Mouse (Mus musculus) forebrain, embryonic 10.5 days (tissue): ENCODE data around the gene Rxylt1. TPM values are rescaled to one million over a fixed set of nuclear protein-coding genes. Genes with fewer than 3 reads are reported as not detected.

Experiments
- DNase-seq: peaks from one replicate; pipeline ENCODE4 v3.0.0-alpha.2; 2017; ENCODE audit warnings: low spot score; ENCODE audit errors: extremely low spot score
- H3K27ac ChIP-seq: fragments of 300-500 bp; sonication (generic); 2 replicates; pipeline ENCODE4 v1.5.1; 2016; ENCODE audit warnings: mild to moderate bottlenecking
- H3K27me3 ChIP-seq: fragments of 300-500 bp; sonication (generic); 2 replicates; pipeline ENCODE4 v1.6.1; 2016; ENCODE audit warnings: mild to moderate bottlenecking; ENCODE audit not compliant: poor library complexity, severe bottlenecking
- H3K36me3 ChIP-seq: fragments of 300-500 bp; sonication (generic); replicated peaks from 2 replicates; pipeline ENCODE4 v1.6.1; 2016; ENCODE audit warnings: mild to moderate bottlenecking, moderate library complexity
- H3K4me1 ChIP-seq: fragments of 300-500 bp; sonication (generic); 2 replicates; pipeline ENCODE4 v1.6.1; 2016
- H3K4me3 ChIP-seq: fragments of 300-500 bp; sonication (generic); 2 replicates; pipeline ENCODE4 v1.5.1; 2016; ENCODE audit warnings: mild to moderate bottlenecking, moderate library complexity
- H3K9me3 ChIP-seq: fragments of 300-500 bp; sonication (generic); 2 replicates; pipeline ENCODE4 v1.6.1; 2016; ENCODE audit warnings: mild to moderate bottlenecking, moderate library complexity
- WGBS: fragments of 180-500 bp; shearing (Covaris S2); methylation state at CpG from one replicate; pipeline ENCODE4 v1.1.7; 2016; 5-methylcytosine and 5-hydroxymethylcytosine counted together
- polyA plus RNA-seq: library from polyadenylated mRNA; unstranded; fragments of >200 nt; fragmentation: Nextera tagmentation; extraction: Ambion mirVana; gene quantifications from 2 replicates; pipeline ENCODE4 v1.2.1, GENCODE M21; 2016

The Rxylt1 gene
- polyA plus RNA-seq, 1 experiment from 2014 or later: 36.8 TPM

- Histone ChIP-seq H3K27ac (no peak overlapping the region), H3K9me3 (peaks cover 13% of the 10 kb centered on the region; the same call in 1 of the 2 replicates), H3K36me3 (peaks cover 31% of the 10 kb centered on the region), H3K27me3 (no peaks in the 10 kb centered on the region), H3K4me1 (no peaks in the 10 kb centered on the region), H3K4me3 (no peak overlapping the region)
- no peak for DNase-seq
- WGBS: 84% methylated on average over 1 of the region's 1 CpGs
These were observed 15.8 kb downstream of the Rxylt1 start for GRCm38 (mm10) chr10:122081352-122081751.

- DNase-seq: no peak
- Histone ChIP-seq H3K27me3 (no peaks in the 10 kb centered on the region), H3K4me1 (0 out of 2 replicates have a peak, but pooled peaks cover 4% of the 10 kb centered on the region), H3K36me3 (no peaks in the 10 kb centered on the region), H3K4me3 (no peak overlapping the region), H3K27ac (no peak overlapping the region), H3K9me3 (no peaks in the 10 kb centered on the region)
These were observed 28.0 kb downstream of the Rxylt1 start for GRCm38 (mm10) chr10:122069153-122069552.

DNA sequence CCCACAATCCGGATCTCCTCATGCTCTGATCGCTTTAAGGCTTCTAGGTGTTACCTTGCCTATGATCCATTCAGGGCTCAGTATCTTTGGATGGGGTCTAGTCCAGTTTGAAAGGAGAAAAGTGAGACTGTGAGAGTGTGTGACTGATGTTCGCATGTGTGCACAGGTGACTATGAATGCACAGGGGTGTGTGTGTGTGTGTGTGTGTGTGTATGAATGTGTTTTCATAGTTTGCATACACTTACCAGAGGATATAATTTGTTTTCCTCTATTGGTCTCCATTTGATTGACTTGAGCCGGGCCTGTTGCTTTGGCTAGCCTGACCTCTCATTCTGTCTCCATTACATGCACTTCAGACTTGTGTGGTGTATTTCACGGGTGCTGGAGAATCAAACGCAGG, 41.3 kb downstream of the Rxylt1 start:
- DNase-seq: no peak
- Histone ChIP-seq H3K27ac (no peak overlapping the region), H3K4me1 (no peaks in the 10 kb centered on the region), H3K4me3 (no peak overlapping the region), H3K36me3 (no peaks in the 10 kb centered on the region), H3K9me3 (no peaks in the 10 kb centered on the region), H3K27me3 (no peaks in the 10 kb centered on the region)
- WGBS: 90% methylated on average over 6 of the region's 6 CpGs

DNA sequence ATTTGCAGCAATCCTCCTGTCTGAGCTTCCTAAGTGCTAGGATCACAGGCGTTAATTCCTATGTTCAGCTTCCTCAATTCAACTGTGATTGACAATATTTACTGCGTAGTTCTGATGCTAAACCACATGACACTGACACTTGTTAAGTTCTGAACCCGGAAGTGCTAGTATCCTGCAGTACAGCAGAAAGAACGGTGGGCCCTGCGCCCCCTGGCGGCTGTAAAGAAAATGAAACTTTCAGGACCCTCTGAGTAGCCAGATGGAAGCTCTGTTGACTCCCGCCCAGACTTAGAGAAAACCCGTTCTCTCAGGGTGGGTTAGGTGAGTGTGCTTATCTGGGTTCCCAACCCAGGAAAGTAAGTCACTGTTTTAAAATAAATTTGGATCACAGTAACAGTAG, 42.6 kb downstream of the Rxylt1 start:
- Histone ChIP-seq H3K9me3 (no peaks in the 10 kb centered on the region), H3K27me3 (no peaks in the 10 kb centered on the region), H3K27ac (no peak overlapping the region), H3K4me3 (no peak overlapping the region), H3K4me1 (no peaks in the 10 kb centered on the region), H3K36me3 (no peaks in the 10 kb centered on the region)
- peak; percentile 76 for DNase-seq
- 18% methylated on average over 8 of the region's 8 CpGs for WGBS

DNA sequence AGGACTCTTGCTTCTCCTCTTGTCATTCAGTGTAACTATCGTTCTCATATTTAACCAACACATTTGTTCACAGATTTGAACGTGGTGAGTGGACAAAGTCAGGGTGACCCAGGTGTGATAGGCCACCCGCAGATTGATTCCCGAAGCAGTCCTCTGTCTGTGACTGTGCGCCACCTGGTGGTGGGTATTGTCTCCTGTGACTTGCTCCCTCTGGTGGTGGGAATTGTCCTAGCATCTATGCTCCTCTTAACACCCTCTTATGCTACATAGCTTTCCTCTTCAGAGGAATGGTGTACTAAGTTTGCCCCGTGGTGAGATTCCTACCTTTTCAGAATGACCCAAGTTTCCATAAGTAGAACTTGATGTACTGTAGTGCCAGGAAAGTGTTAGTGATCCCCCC, 45.3 kb downstream of the Rxylt1 start:
- WGBS: 39% methylated on average over 6 of the region's 6 CpGs

DNA sequence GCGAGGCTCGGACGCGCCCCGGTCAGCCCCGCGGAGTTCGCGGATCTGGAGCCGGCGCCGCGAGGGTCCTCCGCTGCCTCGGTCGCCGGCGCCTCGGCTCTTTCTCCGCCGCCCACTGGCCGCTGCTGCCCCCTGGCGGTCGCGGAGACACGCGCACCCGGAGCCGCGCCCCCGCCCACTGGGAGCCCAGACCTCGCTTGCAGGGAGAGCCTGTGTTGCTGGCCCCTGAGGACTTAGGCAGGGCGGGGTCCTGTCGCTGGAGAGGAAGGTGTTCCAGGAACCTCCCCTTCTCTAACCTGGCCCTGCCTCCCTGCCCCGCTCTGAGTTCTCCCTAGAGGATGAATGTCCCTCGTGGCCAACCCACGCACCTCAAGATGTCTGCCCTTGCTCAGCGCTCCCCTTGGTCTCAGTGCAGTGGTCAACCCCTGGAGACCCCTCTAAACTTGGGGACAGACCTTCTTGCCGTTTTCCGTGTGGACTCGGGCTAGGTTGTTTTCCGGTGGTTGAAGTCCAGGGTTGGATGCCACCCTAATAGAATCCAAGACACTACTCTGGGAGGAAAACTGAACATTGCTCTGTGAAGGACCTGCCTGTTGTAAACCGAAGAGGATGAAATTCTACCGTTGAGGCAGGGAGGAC, 49.3 kb downstream of the Rxylt1 start:
- peak; percentile 87 for DNase-seq
- no peaks in the 10 kb centered on the region for H3K27me3 ChIP-seq
- H3K36me3 ChIP-seq: 0 out of 2 replicates have a peak, but pooled peaks cover 2% of the 10 kb centered on the region
- 12% methylated on average over 41 of the region's 44 CpGs for WGBS
- H3K27ac ChIP-seq: peak overlapping the region; percentile 95
- H3K4me1 ChIP-seq: peaks cover 28% of the 10 kb centered on the region
- peak overlapping the region; percentile 79 for H3K4me3 ChIP-seq
- no peaks in the 10 kb centered on the region for H3K9me3 ChIP-seq

More for the DNA sequence above, 45.3 kb downstream of the Rxylt1 start:
- peak; percentile 77 for DNase-seq
- Histone ChIP-seq H3K27ac (no peak overlapping the region), H3K36me3 (no peaks in the 10 kb centered on the region), H3K27me3 (no peaks in the 10 kb centered on the region), H3K4me1 (peaks cover 4% of the 10 kb centered on the region), H3K9me3 (no peaks in the 10 kb centered on the region), H3K4me3 (no peak overlapping the region)

- Histone ChIP-seq H3K27me3 (no peaks in the 10 kb centered on the region), H3K9me3 (no peaks in the 10 kb centered on the region), H3K36me3 (0 out of 2 replicates have a peak, but pooled peaks cover 7% of the 10 kb centered on the region), H3K4me3 (peak within 1 kb of the TSS; percentile 79), H3K4me1 (peaks cover 28% of the 10 kb centered on the region), H3K27ac (peak within 1 kb of the TSS; percentile 95)
- WGBS: under 1% methylated on average over 73 of the region's 79 CpGs
- DNase-seq: peak; percentile 73
These were observed 50.1 kb downstream of the Rxylt1 start, which contains the start of gene Srgap1 for GRCm38 (mm10) chr10:122046904-122047726. Srgap1 (minus strand) TSS chr10:122047315.

DNA sequence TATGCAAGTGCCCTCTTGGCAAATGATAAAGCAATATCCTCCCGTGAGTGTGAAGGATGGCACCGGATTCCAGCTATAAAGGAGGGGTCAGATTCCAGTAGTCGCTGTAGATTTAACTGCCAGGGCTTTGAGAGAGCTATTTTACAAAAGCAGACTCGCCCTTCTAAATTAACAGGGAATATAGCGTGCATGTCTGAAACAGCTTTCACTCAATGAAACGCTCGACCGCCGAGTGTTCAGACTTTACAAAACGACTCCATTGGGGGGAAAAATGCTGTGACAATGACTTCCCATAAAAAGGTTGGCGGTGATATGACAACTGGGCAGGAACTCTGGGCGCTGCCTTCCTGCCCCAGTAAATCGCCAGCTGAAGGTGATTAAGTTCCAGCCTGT, 50.7 kb downstream of the Rxylt1 start:
- Histone ChIP-seq H3K36me3 (0 out of 2 replicates have a peak, but pooled peaks cover 7% of the 10 kb centered on the region), H3K4me3 (peak overlapping the region; percentile 79), H3K9me3 (no peaks in the 10 kb centered on the region), H3K27ac (peak overlapping the region; percentile 95), H3K27me3 (no peaks in the 10 kb centered on the region), H3K4me1 (peaks cover 28% of the 10 kb centered on the region)
- no peak for DNase-seq
- WGBS: 3% methylated on average over 13 of the region's 13 CpGs

DNA sequence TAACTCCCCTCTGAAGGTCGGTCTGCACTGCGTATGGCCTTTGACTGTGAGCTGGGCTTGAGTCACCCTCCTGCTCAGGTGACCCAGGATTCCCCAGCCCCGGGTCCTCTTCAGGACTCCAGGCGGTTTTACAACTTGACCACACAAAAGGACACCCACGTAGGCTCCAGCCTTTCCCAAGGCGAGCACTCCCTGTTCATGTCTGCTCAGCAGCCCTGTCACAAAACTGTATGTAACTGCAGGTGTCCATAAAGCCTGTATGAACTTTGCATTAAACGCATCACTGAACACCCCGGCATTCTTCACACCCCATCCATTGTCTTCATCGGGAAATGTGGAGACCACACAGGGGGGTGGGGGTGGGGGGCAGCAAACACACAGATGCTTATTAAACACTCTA, 51.2 kb downstream of the Rxylt1 start:
- 17% methylated on average over 9 of the region's 9 CpGs for WGBS
- DNase-seq: peak; percentile 39
- H3K27ac ChIP-seq: peak overlapping the region; percentile 95

DNA sequence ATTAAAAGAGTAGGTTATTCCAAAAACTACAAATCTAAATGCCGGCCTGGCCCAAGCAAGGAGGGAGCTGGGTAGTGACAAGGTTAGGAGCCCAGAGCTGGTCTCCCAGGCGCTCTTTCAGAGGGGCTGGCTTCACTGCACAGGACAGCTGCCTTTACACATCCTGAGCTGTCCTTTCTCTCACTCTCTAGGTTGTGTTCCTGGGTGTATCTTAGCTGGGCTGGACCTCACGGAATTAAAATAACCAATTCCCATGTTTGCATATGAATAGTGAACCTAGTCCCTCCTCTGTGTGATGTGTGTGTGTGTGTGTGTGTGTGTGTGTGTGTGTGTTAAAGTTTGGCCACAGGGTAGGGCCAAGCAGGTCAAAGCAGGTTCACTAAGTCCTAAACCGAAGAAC, 52.2 kb downstream of the Rxylt1 start:
- no peak overlapping the region for H3K27ac ChIP-seq
- peak overlapping the region; percentile 79; the same call in 1 of the 2 replicates for H3K4me3 ChIP-seq
- peaks cover 28% of the 10 kb centered on the region for H3K4me1 ChIP-seq
- peaks cover 12% of the 10 kb centered on the region; the same call in 1 of the 2 replicates for H3K36me3 ChIP-seq
- WGBS: 71% methylated on average over 4 of the region's 4 CpGs
- no peaks in the 10 kb centered on the region for H3K27me3 ChIP-seq
- H3K9me3 ChIP-seq: peaks cover 7% of the 10 kb centered on the region
- peak; percentile 13 for DNase-seq

More for the DNA sequence above, 51.2 kb downstream of the Rxylt1 start:
- H3K27me3 ChIP-seq: no peaks in the 10 kb centered on the region
- H3K36me3 ChIP-seq: 0 out of 2 replicates have a peak, but pooled peaks cover 7% of the 10 kb centered on the region
- peak overlapping the region; percentile 79 for H3K4me3 ChIP-seq
- H3K9me3 ChIP-seq: no peaks in the 10 kb centered on the region
- peaks cover 28% of the 10 kb centered on the region for H3K4me1 ChIP-seq

- Histone ChIP-seq H3K4me3 (no peak overlapping the region), H3K4me1 (peaks cover 9% of the 10 kb centered on the region), H3K27ac (no peak overlapping the region), H3K9me3 (peaks cover 8% of the 10 kb centered on the region), H3K27me3 (no peaks in the 10 kb centered on the region), H3K36me3 (peaks cover 29% of the 10 kb centered on the region)
- WGBS: 43% methylated on average over 4 of the region's 4 CpGs
- no peak for DNase-seq
These were observed 56.8 kb downstream of the Rxylt1 start for GRCm38 (mm10) chr10:122040372-122040771.

DNA sequence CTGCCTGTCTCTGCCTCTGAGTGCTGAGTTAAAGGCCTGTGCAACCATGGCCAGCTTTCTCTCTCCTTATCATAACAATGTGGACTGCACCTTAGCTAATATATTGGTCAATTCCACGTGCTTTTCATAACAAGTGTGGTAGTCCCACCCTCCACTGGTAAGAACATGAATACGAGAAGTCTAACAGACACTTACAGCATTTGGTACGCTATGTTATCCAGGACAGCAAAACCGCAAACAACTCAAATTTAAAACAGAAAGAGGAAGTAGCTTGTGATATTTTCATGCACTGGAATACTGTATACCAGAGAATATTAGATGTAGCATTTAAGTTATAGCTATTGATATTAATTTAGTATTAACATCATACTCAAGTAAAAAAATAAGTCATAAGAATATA, 57.6 kb downstream of the Rxylt1 start:
- peaks cover 29% of the 10 kb centered on the region for H3K36me3 ChIP-seq
- H3K27me3 ChIP-seq: no peaks in the 10 kb centered on the region
- H3K9me3 ChIP-seq: peaks cover 8% of the 10 kb centered on the region
- H3K4me3 ChIP-seq: no peak overlapping the region
- peaks cover 3% of the 10 kb centered on the region; the same call in 1 of the 2 replicates for H3K4me1 ChIP-seq
- 91% methylated on average over 4 of the region's 4 CpGs for WGBS
- no peak overlapping the region for H3K27ac ChIP-seq
- no peak for DNase-seq

GRCm38 (mm10) chr10:122038554-122038953, 58.6 kb downstream of the Rxylt1 start:
- peaks cover 8% of the 10 kb centered on the region for H3K9me3 ChIP-seq
- H3K4me1 ChIP-seq: 0 out of 2 replicates have a peak, but pooled peaks cover 3% of the 10 kb centered on the region
- peaks cover 29% of the 10 kb centered on the region for H3K36me3 ChIP-seq
- no peak overlapping the region for H3K27ac ChIP-seq
- DNase-seq: no peak
- H3K27me3 ChIP-seq: no peaks in the 10 kb centered on the region
- 69% methylated on average over 3 of the region's 3 CpGs for WGBS
- no peak overlapping the region for H3K4me3 ChIP-seq
